Mouse (Mus musculus) testis, adult 2 months (tissue): Measurements from ENCODE around the gene Maml3.

Experiments used
- CTCF ChIP-seq: fragments of 200-500 bp; IDR thresholded peaks from 2 replicates; pipeline ENCODE4 v1.5.1; 2012; ENCODE audit warnings: low read depth, mild to moderate bottlenecking, inconsistent platforms, low read length, moderate library complexity; ENCODE audit not compliant: control insufficient read depth, insufficient read depth, insufficient replicate concordance
- POLR2A ChIP-seq: fragments of 200-500 bp; IDR thresholded peaks from 2 replicates; pipeline ENCODE4 v1.6.1; 2012; ENCODE audit warnings: low read depth, mild to moderate bottlenecking, inconsistent platforms, low read length, moderate library complexity; ENCODE audit not compliant: control insufficient read depth

DNA sequence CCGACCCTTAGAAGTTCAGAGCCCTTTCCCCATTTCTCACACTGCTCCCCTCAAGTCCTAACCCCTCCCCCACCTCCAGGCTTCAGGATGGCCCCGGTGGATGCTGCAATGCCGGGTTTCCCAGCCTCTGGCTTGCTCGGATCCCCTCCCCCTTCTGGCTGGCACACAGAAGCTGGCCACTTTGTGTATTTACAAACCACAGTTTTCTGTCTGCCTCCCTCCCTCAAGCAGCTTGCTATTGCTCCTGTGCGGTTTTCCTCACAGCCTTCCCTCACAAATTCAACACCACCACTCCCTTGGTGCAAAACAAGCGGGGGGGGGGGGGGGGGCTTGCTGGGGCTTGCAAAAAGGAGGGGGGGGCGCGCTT lies 216.6 kb downstream of the Maml3 start:
- TF ChIP-seq CTCF (no peak), POLR2A (no peak)
